Mouse (Mus musculus) stomach, postnatal 0 days (tissue): ENCODE results near the gene Kcnj5.

Experiments
- CTCF ChIP-seq: IDR thresholded peaks from 2 replicates; pipeline ENCODE4 v1.5.1; 2016; ENCODE audit warnings: antibody characterized with exemption, low read depth, mild to moderate bottlenecking, moderate library complexity
- EP300 ChIP-seq: optimal IDR thresholded peaks from 2 replicates; pipeline ENCODE3; 2016; ENCODE audit warnings: antibody characterized with exemption

- no peak for TF ChIP-seq CTCF
- TF ChIP-seq EP300, result no peak
Observed at GRCm38 (mm10) chr9:32372202-32372601, 28.1 kb upstream of the Kcnj5 start, which contains the start of gene Kcnj1.
